Mouse (Mus musculus) neural tube, embryonic 12.5 days (tissue): Measurements from ENCODE around the gene Plekhb1. TPM values are rescaled to one million over a fixed set of nuclear protein-coding genes. Genes with fewer than 3 reads are reported as not detected.

Experiments
- ATAC-seq: fragments of 200-750 bp; cut with Nextera tagmentation; 2 replicates; pipeline ENCODE4 v1.8.0; 2017; ENCODE audit warnings: low read depth, mild to moderate bottlenecking, moderate TSS enrichment, moderate library complexity; ENCODE audit not compliant: low FRiP score
- H3K27ac ChIP-seq: fragments of 300-500 bp; sonication (generic); 2 replicates; pipeline ENCODE4 v1.5.1; 2016
- H3K27me3 ChIP-seq: fragments of 300-500 bp; sonication (generic); replicated peaks from 2 replicates; pipeline ENCODE4 v1.6.1; 2016; ENCODE audit warnings: mild to moderate bottlenecking
- H3K36me3 ChIP-seq: fragments of 300-500 bp; sonication (generic); 2 replicates; pipeline ENCODE4 v1.6.1; 2016; ENCODE audit warnings: mild to moderate bottlenecking
- H3K4me1 ChIP-seq: fragments of 300-500 bp; sonication (generic); 2 replicates; pipeline ENCODE4 v1.6.1; 2016
- H3K4me2 ChIP-seq: fragments of 300-500 bp; sonication (generic); replicated peaks from 2 replicates; pipeline ENCODE4 v1.6.1; 2016; ENCODE audit warnings: mild to moderate bottlenecking
- H3K4me3 ChIP-seq: fragments of 300-500 bp; sonication (generic); 2 replicates; pipeline ENCODE4 v1.5.1; 2016
- H3K9ac ChIP-seq: fragments of 300-500 bp; sonication (generic); 2 replicates; pipeline ENCODE4 v1.6.1; 2016; ENCODE audit warnings: mild to moderate bottlenecking
- H3K9me3 ChIP-seq: fragments of 300-500 bp; sonication (generic); 2 replicates; pipeline ENCODE4 v1.6.1; 2016; ENCODE audit warnings: mild to moderate bottlenecking
- WGBS: fragments of 180-500 bp; shearing (Covaris S2); methylation state at CpG from one replicate; pipeline ENCODE4 v1.1.7; 2016; 5-methylcytosine and 5-hydroxymethylcytosine counted together
- polyA plus RNA-seq: library from polyadenylated mRNA; unstranded; fragments of >200 nt; fragmentation: Nextera tagmentation; extraction: Ambion mirVana; gene quantifications from 2 replicates; pipeline ENCODE4 v1.2.1, GENCODE M21; 2016

The Plekhb1 gene
- polyA plus RNA-seq, 1 experiment from 2014 or later = 13.4 TPM

DNA sequence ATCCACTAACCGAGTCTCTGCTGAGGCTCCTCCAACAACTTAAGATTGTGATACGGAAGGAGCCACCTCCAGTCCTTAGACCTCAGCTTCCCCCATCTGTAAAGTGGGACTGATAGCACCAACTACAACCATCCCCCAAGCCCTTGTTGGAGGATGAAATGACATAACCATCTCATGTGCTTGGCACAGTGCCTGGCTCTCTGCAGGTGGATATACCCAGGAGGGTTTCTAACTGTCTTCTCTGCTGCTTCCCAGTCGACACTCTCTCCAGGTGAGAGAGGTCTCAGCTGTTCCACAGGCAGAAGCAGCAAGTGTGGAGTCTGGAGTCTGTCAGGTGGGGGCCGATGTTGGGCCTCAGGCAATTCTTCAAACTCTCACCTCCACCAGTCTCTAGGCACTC, 11.2 kb downstream of the Plekhb1 start:
- 84% methylated on average over 4 of the region's 4 CpGs for WGBS
- ATAC-seq = no peak
- Histone ChIP-seq H3K4me3 (no peak overlapping the region), H3K27me3 (no peaks in the 10 kb centered on the region), H3K9me3 (no peaks in the 10 kb centered on the region), H3K4me1 (peaks cover 13% of the 10 kb centered on the region), H3K27ac (no peak overlapping the region), H3K9ac (no peak overlapping the region), H3K4me2 (no peak overlapping the region), H3K36me3 (0 out of 2 replicates have a peak, but pooled peaks cover 6% of the 10 kb centered on the region)

DNA sequence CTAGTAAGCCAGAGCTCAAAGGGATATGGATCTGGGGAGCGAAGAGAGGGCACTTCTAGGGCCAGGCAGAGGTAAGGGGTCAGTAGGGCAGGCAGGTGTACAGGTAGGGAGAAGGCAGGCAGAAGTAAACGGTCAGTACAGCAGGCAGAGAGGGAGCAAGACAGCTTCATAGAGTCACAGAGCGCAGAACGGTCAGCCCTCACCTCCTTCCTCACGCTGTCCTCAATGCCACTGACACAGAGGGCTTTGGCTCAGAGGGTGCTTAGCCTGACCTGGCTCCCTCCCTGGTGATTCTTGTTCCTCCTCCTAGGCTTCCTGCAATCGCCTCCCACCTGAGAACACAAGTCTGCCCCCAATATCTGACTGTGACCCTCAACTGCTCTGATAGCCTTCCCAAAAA, 11.8 kb downstream of the Plekhb1 start:
- H3K4me2 ChIP-seq = no peak overlapping the region
- no peak overlapping the region for H3K27ac ChIP-seq
- no peaks in the 10 kb centered on the region for H3K9me3 ChIP-seq
- H3K9ac ChIP-seq = no peak overlapping the region
- H3K36me3 ChIP-seq = 0 out of 2 replicates have a peak, but pooled peaks cover 6% of the 10 kb centered on the region
- no peak for ATAC-seq
- H3K4me1 ChIP-seq = peaks cover 13% of the 10 kb centered on the region
- H3K27me3 ChIP-seq = no peaks in the 10 kb centered on the region
- WGBS = 78% methylated on average over 6 of the region's 6 CpGs
- no peak overlapping the region for H3K4me3 ChIP-seq

DNA sequence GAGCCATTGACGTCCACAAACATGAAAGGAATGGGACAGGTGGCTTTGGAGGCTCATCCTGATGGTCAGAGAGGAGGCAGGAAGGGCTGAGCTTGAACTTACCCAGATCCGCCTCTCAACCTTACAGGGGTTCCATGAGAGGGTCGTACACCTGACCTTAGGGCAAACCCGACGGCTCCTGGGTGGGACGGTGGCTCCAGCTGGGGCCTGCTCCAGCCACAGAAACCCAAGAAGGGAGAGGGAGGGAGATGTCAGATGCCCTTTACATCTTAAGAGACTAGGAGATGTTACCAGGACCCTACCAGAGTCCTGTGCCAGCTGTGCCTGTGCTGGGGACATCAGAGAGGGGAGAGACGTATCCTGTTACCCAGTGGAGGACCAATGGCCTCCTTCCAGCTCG, 12.4 kb downstream of the Plekhb1 start:
- peaks cover 13% of the 10 kb centered on the region for H3K4me1 ChIP-seq
- H3K4me3 ChIP-seq = no peak overlapping the region
- H3K4me2 ChIP-seq = no peak overlapping the region
- no peaks in the 10 kb centered on the region for H3K9me3 ChIP-seq
- H3K9ac ChIP-seq = no peak overlapping the region
- no peak overlapping the region for H3K27ac ChIP-seq
- 76% methylated on average over 8 of the region's 8 CpGs for WGBS
- no peak for ATAC-seq
- no peaks in the 10 kb centered on the region for H3K27me3 ChIP-seq
- H3K36me3 ChIP-seq = 0 out of 2 replicates have a peak, but pooled peaks cover 10% of the 10 kb centered on the region

DNA sequence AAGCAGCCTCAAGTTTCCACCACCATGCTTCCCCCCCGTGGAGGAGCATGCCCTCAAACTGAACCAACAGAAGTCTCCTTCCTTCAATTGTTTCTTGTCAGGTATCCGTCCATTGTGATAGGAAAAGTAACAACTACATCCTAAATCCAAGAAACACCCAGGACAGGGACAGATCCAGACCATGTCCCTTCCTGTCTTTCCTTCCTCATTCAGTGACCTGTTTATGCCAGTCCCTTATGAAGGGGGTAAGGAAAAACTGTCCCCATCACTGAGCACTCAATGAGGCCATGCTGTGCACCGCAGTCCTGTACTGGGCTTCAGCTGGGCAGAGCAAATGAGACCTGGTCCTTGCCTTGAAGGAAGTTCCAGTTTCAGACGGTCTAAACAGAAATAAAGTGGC, 13.1 kb downstream of the Plekhb1 start:
- H3K4me2 ChIP-seq = no peak overlapping the region
- ATAC-seq = no peak
- no peaks in the 10 kb centered on the region for H3K27me3 ChIP-seq
- peaks cover 7% of the 10 kb centered on the region for H3K4me1 ChIP-seq
- no peak overlapping the region for H3K27ac ChIP-seq
- no peak overlapping the region for H3K9ac ChIP-seq
- H3K4me3 ChIP-seq = no peak overlapping the region
- peaks cover 15% of the 10 kb centered on the region; the same call in 1 of the 2 replicates for H3K36me3 ChIP-seq
- H3K9me3 ChIP-seq = no peaks in the 10 kb centered on the region
- WGBS = 89% methylated on average over 4 of the region's 4 CpGs

DNA sequence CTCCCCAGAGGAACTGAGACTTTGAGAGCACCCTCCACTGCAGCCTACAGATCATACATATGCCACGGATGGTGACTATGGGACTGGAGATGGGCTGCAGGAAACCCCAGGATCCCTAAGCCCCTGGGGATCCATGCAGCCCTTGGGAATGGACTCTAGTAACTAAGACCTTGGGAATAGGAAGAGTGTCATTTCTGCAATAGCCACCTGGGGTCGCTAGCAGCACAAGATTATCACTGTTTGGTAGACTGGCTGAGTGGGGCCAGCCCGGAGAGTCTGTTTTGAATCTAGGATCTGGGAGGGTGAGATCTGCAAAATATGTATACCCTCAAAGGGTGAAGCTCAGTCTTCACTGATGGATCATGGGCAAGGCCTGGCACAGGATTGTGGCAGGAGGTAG, 17.1 kb downstream of the Plekhb1 start:
- ATAC-seq = 0 out of 2 replicates have a peak, but pooled peaks have one; percentile 9
- Histone ChIP-seq H3K4me1 (no peaks in the 10 kb centered on the region), H3K4me3 (no peak overlapping the region), H3K27me3 (no peaks in the 10 kb centered on the region), H3K36me3 (peaks cover 19% of the 10 kb centered on the region; the same call in 1 of the 2 replicates), H3K4me2 (no peak overlapping the region), H3K9ac (no peak overlapping the region), H3K27ac (no peak overlapping the region), H3K9me3 (no peaks in the 10 kb centered on the region)
- 38% methylated on average over 3 of the region's 3 CpGs for WGBS

DNA sequence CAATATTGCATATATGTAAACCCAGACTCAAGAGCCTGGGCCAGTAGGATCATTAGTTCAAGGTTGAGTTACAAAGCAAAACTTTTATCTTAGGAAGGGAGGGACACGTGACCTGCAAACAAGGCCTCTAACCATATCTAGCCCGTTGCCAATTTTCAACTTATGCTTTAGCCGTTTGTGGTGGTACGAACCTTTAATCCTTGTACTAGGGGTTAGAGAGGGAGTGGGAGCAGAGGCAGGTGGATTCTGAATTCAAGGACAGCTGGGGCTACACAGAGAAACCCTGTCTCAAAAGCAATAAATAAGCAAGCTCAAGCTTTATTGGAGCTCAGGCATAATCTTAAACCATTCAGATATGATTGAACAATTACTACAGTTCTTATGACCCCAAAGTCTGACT, 19.8 kb downstream of the Plekhb1 start:
- peaks cover 20% of the 10 kb centered on the region; the same call in 1 of the 2 replicates for H3K36me3 ChIP-seq
- no peak overlapping the region for H3K27ac ChIP-seq
- no peak overlapping the region for H3K4me3 ChIP-seq
- H3K9ac ChIP-seq = no peak overlapping the region
- H3K27me3 ChIP-seq = no peaks in the 10 kb centered on the region
- no peak overlapping the region for H3K4me2 ChIP-seq
- no peaks in the 10 kb centered on the region for H3K4me1 ChIP-seq
- whole genome bisulfite sequencing = 93% methylated on average over 4 of the region's 4 CpGs
- H3K9me3 ChIP-seq = no peaks in the 10 kb centered on the region
- ATAC-seq = no peak

DNA sequence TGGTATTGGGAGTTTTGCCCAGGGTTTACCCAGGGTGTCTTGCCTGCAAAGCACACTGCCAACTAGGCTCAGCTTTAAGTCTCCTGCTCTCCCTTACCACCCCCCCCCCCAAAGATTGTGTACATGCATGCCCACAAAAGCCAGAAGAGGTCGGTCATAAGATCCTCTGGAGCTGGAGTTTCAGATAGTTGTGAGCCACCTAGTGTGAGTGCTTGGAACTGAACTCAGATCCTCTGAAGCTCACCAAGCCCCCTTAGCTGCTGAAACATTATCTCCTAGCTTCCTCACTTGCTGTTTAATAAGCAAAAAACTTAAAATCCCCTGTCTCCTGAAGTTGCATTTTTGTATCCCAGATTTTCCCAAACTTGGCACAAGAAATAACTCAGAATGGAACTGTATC, 24.6 kb downstream of the Plekhb1 start:
- no peaks in the 10 kb centered on the region for H3K27me3 ChIP-seq
- no peak overlapping the region for H3K27ac ChIP-seq
- H3K36me3 ChIP-seq = peaks cover 18% of the 10 kb centered on the region; the same call in 1 of the 2 replicates
- no peak for ATAC-seq
- WGBS = 24% methylated on average over 1 of the region's 1 CpGs
- H3K4me1 ChIP-seq = no peaks in the 10 kb centered on the region
- H3K9ac ChIP-seq = no peak overlapping the region
- H3K4me3 ChIP-seq = no peak overlapping the region
- H3K4me2 ChIP-seq = no peak overlapping the region
- no peaks in the 10 kb centered on the region for H3K9me3 ChIP-seq

DNA sequence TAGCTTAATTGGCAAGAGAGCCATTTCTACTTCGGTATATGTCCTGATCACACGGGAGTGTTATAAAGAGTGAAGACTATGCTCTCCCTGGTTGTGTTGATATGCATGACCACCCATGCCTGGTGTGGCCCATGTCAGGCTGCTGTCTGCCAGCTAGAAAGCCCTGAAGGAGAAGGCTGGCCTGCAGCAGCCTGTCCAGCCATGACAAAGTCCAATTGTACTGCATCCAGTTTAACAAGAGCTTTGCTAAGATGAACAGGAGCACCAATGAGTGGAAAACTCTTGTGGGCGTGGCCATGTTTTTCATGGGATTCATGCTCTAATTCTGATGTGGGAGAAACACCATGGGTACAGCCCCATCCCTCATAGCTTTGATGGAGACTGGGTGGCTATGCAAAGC, 37.7 kb downstream of the Plekhb1 start:
- H3K27ac ChIP-seq = no peak overlapping the region
- 80% methylated on average over 3 of the region's 3 CpGs for WGBS
- no peak for ATAC-seq

DNA sequence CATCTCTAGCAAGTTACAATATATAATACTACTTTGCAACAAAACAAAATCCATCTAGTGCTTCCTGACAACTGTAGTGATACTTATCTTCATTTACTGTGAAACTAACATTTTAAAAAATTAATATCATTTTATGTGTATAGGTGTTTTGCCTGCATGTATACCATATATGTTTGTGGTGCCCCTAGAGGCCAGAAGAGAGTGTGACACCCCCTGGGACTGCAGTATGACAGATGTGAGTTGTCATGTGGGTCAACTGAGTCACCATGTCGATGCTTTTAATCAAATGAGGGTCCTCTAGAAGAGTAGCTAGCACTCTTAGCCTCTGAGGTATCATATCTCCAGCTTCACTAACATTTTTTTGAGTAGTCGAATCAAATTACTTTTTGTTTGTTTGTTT, 39.9 kb downstream of the Plekhb1 start:
- Histone ChIP-seq H3K27ac (no peak overlapping the region), H3K27me3 (no peaks in the 10 kb centered on the region), H3K4me2 (no peak overlapping the region), H3K9me3 (no peaks in the 10 kb centered on the region), H3K9ac (no peak overlapping the region), H3K4me1 (no peaks in the 10 kb centered on the region), H3K36me3 (no peaks in the 10 kb centered on the region), H3K4me3 (no peak overlapping the region)
- WGBS = 82% methylated on average over 2 of the region's 2 CpGs
- no peak for ATAC-seq

More for the DNA sequence above, 37.7 kb downstream of the Plekhb1 start:
- Histone ChIP-seq H3K4me3 (no peak overlapping the region), H3K36me3 (peaks cover under 1% of the 10 kb centered on the region; the same call in 1 of the 2 replicates), H3K9ac (no peak overlapping the region), H3K27me3 (no peaks in the 10 kb centered on the region), H3K9me3 (no peaks in the 10 kb centered on the region), H3K4me2 (no peak overlapping the region), H3K4me1 (no peaks in the 10 kb centered on the region)

DNA sequence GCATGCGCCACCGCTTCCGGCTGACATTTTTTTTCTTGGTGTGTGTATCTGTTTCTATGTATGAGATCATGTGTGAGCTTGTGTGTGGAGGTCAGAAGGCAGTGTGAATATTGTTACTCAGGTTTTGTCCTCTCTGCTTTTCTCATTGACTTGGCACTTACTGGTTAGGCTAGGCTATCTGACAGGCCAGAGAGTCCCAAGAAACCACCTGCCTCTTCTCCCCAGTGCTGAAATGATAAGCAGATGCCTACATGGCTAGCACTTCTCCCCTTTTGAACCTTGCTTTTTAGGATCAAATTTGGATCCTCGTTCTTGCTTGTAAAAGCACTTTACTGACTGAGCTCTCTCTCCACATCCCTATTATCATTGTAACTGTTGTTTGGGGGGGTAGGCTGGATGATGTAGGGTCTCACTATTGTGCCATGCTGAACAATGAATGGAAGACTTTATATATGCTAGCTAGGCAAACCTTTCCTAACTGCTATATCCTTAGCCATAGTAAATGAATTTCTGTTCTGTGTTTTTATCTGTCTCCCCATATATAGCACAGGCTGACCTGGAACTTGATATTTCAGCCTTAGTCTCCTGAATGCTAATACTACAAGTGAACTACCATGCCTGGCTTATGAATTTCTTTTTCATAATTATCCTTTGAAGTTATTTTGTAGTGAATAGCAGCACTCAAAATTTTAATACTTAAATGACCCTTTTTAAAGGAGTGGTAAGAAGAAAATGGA, 45.9 kb downstream of the Plekhb1 start:
- no peaks in the 10 kb centered on the region for H3K27me3 ChIP-seq
- 89% methylated on average over 4 of the region's 4 CpGs for WGBS
- no peak overlapping the region for H3K9ac ChIP-seq
- no peak overlapping the region for H3K4me2 ChIP-seq
- H3K4me3 ChIP-seq = no peak overlapping the region
- no peaks in the 10 kb centered on the region for H3K4me1 ChIP-seq
- no peaks in the 10 kb centered on the region for H3K9me3 ChIP-seq
- H3K36me3 ChIP-seq = no peaks in the 10 kb centered on the region
- ATAC-seq = no peak
- no peak overlapping the region for H3K27ac ChIP-seq

DNA sequence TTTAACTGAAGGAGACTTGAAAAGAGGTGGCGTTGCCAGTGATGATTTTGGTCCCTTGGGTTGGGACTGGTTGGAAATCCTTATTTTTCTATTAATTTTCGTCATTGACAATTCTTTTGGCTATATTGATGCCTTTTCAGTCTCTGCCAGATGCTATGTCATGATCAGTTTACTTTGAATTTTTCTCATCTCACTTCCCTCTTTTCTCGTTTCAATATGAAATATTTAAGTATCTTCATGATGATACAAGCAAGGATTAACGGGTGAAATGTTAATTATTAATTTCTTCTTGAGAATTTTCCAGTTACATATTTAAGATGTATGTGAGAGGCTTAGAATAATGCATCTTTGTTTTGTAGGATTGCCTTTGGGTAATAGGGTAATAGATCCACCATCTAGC, 53.3 kb downstream of the Plekhb1 start:
- Histone ChIP-seq H3K36me3 (no peaks in the 10 kb centered on the region), H3K9me3 (no peaks in the 10 kb centered on the region), H3K4me3 (peak overlapping the region; percentile 97), H3K27ac (no peak overlapping the region), H3K4me1 (peaks cover 10% of the 10 kb centered on the region), H3K9ac (peak overlapping the region; percentile 99), H3K27me3 (peaks cover 3% of the 10 kb centered on the region; the same call in 1 of the 2 replicates), H3K4me2 (peak overlapping the region; percentile 69)
- 31% methylated on average over 4 of the region's 4 CpGs for WGBS
- ATAC-seq = no peak

DNA sequence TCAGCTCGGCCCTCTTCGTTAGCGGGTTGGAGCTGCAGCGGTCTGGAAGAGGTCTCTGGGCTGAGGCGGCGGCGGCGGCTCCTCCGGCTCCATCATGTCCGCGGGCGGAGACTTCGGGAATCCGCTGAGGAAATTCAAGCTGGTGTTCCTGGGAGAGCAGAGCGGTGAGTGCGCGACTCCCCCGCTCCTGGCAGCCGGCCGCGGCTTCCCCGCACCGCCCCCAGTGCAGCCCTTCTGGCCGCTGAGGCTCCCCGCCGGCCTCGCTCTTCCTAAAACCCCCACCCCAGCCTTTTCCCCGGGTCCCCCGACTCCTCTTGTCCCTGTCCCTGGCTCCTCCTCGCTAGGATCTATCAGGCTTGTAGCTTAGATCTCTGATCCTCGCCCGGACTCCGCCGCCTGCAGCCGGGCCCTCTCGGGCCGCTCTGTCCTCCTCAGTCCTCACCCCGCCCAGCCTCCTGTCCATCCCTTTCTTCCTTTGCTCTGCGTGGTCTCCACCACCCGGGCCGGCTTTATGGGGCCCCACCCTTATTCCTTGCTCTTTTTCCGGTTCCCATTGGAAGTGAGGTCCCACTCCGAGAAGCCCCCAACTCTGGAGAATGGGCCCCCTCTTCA, 54.0 kb downstream of the Plekhb1 start, which contains the start of gene Mrpl48:
Gene Mrpl48 (minus strand): TSS at position 172 of the 612 bp plus-strand sequence.
- peak within 1 kb of the TSS; percentile 99 for H3K9ac ChIP-seq
- no peaks in the 10 kb centered on the region for H3K36me3 ChIP-seq
- H3K27me3 ChIP-seq = peaks cover 3% of the 10 kb centered on the region; the same call in 1 of the 2 replicates
- H3K4me2 ChIP-seq = peak within 1 kb of the TSS; percentile 69
- peaks cover 10% of the 10 kb centered on the region for H3K4me1 ChIP-seq
- WGBS = 0% methylated on average over 42 of the region's 43 CpGs
- H3K4me3 ChIP-seq = peak within 1 kb of the TSS; percentile 97
- H3K9me3 ChIP-seq = no peaks in the 10 kb centered on the region
- peak within 1 kb of the TSS; percentile 99 for H3K27ac ChIP-seq
- ATAC-seq = peak; percentile 52
